Mouse (Mus musculus): Measurements from ENCODE around the gene Irx1. TPM values are rescaled to one million over a fixed set of nuclear protein-coding genes. Genes with fewer than 3 reads are reported as not detected.
A peak's percentile ranks its signal among the peaks of the same experiment; 100 is the strongest.

The Irx1 gene
- total and polyA plus RNA-seq, 3 experiments, result 5.2 to 7.1 (median 6.9) TPM

DNA sequence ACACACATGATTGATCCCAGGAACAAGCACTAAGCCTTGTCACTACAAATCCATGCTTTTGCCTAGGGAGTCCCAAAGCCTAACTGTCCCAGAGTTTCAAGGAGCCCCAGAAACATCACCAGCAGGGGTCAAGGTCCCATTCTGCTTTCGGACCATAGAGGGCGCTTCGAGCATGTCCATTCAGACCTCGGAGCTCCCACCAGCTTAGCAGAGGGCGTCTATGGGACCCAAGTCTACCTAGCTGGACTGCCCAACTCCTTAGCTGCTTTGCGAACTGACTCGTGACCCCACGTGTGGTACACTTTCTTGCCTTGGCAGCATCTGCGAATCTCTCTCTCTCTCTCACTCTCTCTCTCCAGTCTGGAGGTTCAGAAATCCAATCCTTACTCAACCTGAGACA is 7.0 kb downstream of the Irx1 start:
- H3K9ac ChIP-seq (ENCODE audit: low read depth, low read length), result no peak overlapping the region
- H3K36me3 ChIP-seq (ENCODE audit: control insufficient read depth, insufficient read depth, low read length), result no peaks in the 10 kb centered on the region
- H3K27me3 ChIP-seq (ENCODE audit: control insufficient read depth, insufficient read depth, low read length), result peaks cover 1% of the 10 kb centered on the region; the same call in 1 of the 2 replicates
- DNase-seq, result peak in 1 of 2 experiments; percentile 34
- TF ChIP-seq CTCF (IDR thresholded peaks at IDR 0.05) (peak; percentile 72), EP300 (IDR thresholded peaks at IDR 0.05; ENCODE audit: insufficient read depth, low read depth, low read length) (no peak), POLR2A (IDR thresholded peaks at IDR 0.05; ENCODE audit: insufficient read depth, low read depth, low read length) (no peak)
- no peak overlapping the region for H3K4me3 ChIP-seq
- intact Hi-C loops (cut with DNase I), result loop anchor here (5.0 kb wide), 1 partner anchor 1076 kb away; no protein-coding TSS in a partner anchor
- 10% methylated on average over 9 of the region's 9 CpGs for WGBS
- no peak overlapping the region for H3K27ac ChIP-seq
- H3K4me1 ChIP-seq (ENCODE audit: control insufficient read depth, insufficient read depth, low read length), result no peaks in the 10 kb centered on the region
- no peaks in the 10 kb centered on the region for H3K79me2 ChIP-seq (replicated peaks; ENCODE audit: control insufficient read depth, insufficient read depth, low read length)

DNA sequence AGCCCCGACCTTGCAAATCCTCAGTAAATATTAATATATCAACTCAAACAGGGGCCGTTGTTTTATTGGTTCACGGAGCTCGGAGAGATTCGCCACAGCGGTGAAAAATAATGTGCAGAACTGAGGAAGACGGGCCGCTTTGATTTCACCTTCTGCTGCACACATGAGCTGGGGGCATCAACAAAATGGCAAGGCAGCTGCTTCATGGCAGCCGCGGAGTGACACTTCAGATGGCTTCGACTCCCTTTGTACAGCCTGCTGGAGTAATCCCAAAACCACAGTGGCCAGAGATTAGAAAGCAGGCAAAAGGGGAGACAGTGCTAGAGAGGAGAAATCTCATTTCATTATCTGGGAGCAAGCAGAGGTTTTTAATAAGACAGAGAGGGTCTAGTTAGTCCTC is 11.6 kb downstream of the Irx1 start:
- no peaks in the 10 kb centered on the region for H3K79me2 ChIP-seq (replicated peaks; ENCODE audit: control insufficient read depth, insufficient read depth, low read length)
- WGBS, result 77% methylated on average over 11 of the region's 11 CpGs
- no peaks in the 10 kb centered on the region for H3K36me3 ChIP-seq (ENCODE audit: control insufficient read depth, insufficient read depth, low read length)
- DNase-seq, result no peak
- no peaks in the 10 kb centered on the region for H3K4me1 ChIP-seq (ENCODE audit: control insufficient read depth, insufficient read depth, low read length)
- no peak overlapping the region for H3K27ac ChIP-seq
- no peak overlapping the region for H3K4me3 ChIP-seq
- no peak for TF ChIP-seq CTCF (IDR thresholded peaks at IDR 0.05)
- no peak for TF ChIP-seq POLR2A (IDR thresholded peaks at IDR 0.05; ENCODE audit: insufficient read depth, low read depth, low read length)
- no peak for TF ChIP-seq EP300 (IDR thresholded peaks at IDR 0.05; ENCODE audit: insufficient read depth, low read depth, low read length)
- no peak overlapping the region for H3K9ac ChIP-seq (ENCODE audit: low read depth, low read length)
- H3K27me3 ChIP-seq (ENCODE audit: control insufficient read depth, insufficient read depth, low read length), result no peaks in the 10 kb centered on the region
- intact Hi-C loops (cut with DNase I), result no loop called here

DNA sequence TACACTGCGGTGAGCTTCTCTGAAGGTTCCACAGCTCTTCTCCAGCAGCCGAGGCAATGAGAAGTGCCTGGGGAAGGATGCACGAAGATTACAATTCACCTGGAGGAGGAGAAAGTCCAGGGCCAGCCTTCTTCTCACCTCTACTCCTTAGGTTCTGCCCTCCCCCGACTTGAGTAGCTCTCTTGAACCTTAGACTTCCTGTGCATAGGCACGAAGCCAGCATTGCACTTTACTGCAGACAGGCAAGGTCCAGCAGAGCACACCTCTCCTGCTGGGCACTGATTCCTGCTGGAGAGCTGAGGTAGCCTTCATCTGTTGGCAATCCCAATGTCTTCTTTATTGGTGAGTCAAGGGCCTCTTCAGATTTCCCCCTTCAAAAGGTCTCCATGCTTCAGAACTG is 13.7 kb downstream of the Irx1 start:
- TF ChIP-seq EP300 (IDR thresholded peaks at IDR 0.05; ENCODE audit: insufficient read depth, low read depth, low read length) (no peak), POLR2A (IDR thresholded peaks at IDR 0.05; ENCODE audit: insufficient read depth, low read depth, low read length) (no peak), CTCF (IDR thresholded peaks at IDR 0.05) (no peak)
- DNase-seq, result no peak
- WGBS, result 54% methylated on average over 5 of the region's 5 CpGs
- Histone ChIP-seq H3K4me3 (no peak overlapping the region), H3K4me1 (ENCODE audit: control insufficient read depth, insufficient read depth, low read length) (no peaks in the 10 kb centered on the region), H3K27ac (no peak overlapping the region), H3K27me3 (ENCODE audit: control insufficient read depth, insufficient read depth, low read length) (no peaks in the 10 kb centered on the region), H3K36me3 (ENCODE audit: control insufficient read depth, insufficient read depth, low read length) (no peaks in the 10 kb centered on the region), H3K79me2 (replicated peaks; ENCODE audit: control insufficient read depth, insufficient read depth, low read length) (no peaks in the 10 kb centered on the region), H3K9ac (ENCODE audit: low read depth, low read length) (no peak overlapping the region)
- intact Hi-C loops (cut with DNase I), result no loop called here

DNA sequence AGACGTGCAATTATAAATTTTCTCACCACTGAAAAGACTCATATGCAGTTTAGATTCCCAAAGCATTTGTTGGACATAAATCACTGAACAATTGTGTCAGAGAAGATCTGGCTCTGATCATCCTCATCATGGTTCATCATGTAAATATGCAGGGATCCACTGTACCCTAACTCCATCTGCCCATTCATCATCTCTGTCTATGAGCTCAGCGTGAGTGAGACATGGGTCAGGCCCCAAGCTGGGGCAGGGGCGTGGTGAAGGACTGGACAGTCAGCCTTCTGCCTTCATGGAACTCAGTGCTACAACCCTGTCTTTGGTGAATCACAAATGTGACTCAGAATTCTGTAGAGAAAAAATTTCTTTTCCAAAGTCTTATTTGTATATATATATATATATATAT is 53.2 kb downstream of the Irx1 start:
- DNase-seq, result no peak
- Histone ChIP-seq H3K9ac (ENCODE audit: low read depth, low read length) (no peak overlapping the region), H3K27me3 (ENCODE audit: control insufficient read depth, insufficient read depth, low read length) (no peaks in the 10 kb centered on the region), H3K79me2 (replicated peaks; ENCODE audit: control insufficient read depth, insufficient read depth, low read length) (no peaks in the 10 kb centered on the region), H3K4me1 (ENCODE audit: control insufficient read depth, insufficient read depth, low read length) (no peaks in the 10 kb centered on the region), H3K36me3 (ENCODE audit: control insufficient read depth, insufficient read depth, low read length) (no peaks in the 10 kb centered on the region), H3K4me3 (no peak overlapping the region), H3K27ac (no peak overlapping the region)
- intact Hi-C loops (cut with DNase I), result no loop called here
- no peak for TF ChIP-seq EP300 (IDR thresholded peaks at IDR 0.05; ENCODE audit: insufficient read depth, low read depth, low read length)
- TF ChIP-seq POLR2A (IDR thresholded peaks at IDR 0.05; ENCODE audit: insufficient read depth, low read depth, low read length), result no peak
- TF ChIP-seq CTCF (IDR thresholded peaks at IDR 0.05), result no peak
- WGBS, result 75% methylated on average over 3 of the region's 3 CpGs

Data from heart, adult 2 months (tissue).